Mouse (Mus musculus) lung, postnatal 0 days (tissue): ENCODE data around the gene Tmem40.

Experiments
- CTCF ChIP-seq: IDR thresholded peaks from 2 replicates; pipeline ENCODE4 v1.5.1; 2016; ENCODE audit warnings: antibody characterized with exemption, mild to moderate bottlenecking
- EP300 ChIP-seq: IDR thresholded peaks from 2 replicates; pipeline ENCODE4 v1.6.1; 2016; ENCODE audit warnings: antibody characterized with exemption, mild to moderate bottlenecking, control low read depth

GRCm38 (mm10) chr6:115746326-115746725 lies 15.9 kb downstream of the Tmem40 start:
- TF ChIP-seq EP300 (no peak), CTCF (no peak)
